Mouse (Mus musculus): ENCODE results near the gene Fam214a. TPM values are rescaled to one million over a fixed set of nuclear protein-coding genes. Genes with fewer than 3 reads are reported as not detected.

The Fam214a gene
- 7.3 and 9.2 TPM in 2 replicates for polyA plus RNA-seq (2016; fragmentation: Nextera tagmentation; extraction: Ambion mirVana)

DNA sequence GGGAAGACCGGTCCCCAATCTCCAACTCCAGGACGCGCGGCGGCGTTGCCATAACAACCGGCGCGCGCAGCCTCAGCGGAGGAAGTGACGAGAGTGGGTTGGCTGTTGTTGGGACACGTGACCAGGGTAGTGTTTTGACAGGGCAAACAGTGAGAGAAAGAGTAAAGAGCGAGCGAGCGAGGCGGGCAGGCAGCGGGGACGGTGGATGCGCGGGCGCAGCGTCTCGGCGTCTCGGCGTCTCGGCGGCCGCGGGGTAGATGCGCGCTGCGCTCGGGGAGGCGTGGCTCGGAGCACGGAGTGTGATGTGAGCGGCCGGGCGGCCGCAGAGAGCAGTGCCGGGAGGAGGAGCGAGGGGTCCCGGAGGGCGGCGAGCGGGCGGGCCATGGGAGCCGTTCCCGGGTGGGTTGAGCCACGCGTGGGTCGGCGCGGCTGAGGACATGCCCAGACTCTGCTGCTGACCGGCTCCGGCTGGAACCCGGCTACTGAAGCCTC, at the start of gene Fam214a:
TSS of gene Fam214a (plus strand) at position 129 of the 492 bp plus-strand sequence.
- DNase-seq (ENCODE audit: low spot score): peak; percentile 98
- Histone ChIP-seq H3K9me3 (no peaks in the 10 kb centered on the region), H3K27ac (peak within 1 kb of the TSS; percentile 86), H3K36me3 (peaks cover 3% of the 10 kb centered on the region; the same call in 1 of the 2 replicates), H3K4me1 (peaks cover 15% of the 10 kb centered on the region), H3K4me3 (peak within 1 kb of the TSS; percentile 78), H3K27me3 (ENCODE audit: insufficient read depth, poor library complexity, severe bottlenecking) (no peaks in the 10 kb centered on the region)
- under 1% methylated on average over 54 of the region's 59 CpGs for WGBS

DNA sequence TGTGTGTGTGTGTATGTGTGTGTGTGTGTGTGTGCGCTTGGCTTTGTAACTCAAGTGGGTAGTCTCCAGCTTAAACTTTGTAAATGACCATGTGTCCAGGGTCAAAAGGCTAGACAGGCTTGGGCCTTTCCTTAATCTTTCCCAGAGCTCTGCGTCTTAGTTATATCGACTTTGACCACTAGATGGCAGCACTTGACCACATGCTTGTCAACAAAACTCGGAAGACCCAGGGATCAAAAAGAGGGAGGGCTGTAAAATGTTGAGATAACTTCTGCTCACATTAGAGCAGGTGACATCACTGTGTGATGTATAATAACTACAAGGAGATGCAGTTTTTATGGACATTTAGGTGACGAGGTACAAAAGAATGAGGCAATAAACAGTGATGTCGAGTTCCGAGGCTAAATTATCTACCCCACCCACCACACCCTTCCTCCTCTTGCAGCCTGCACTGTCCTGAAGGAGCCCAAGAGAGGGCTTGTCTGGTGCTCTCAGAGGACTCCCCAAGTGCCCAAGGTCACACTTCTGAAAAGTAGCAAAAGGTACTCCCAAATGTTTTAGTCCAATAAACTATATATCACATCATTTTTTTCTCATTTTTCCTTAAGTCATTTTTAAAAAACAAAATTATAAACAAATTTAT, 47.7 kb upstream of the Fam214a start:
- H3K4me3 ChIP-seq: no peak overlapping the region
- no peaks in the 10 kb centered on the region for H3K9me3 ChIP-seq
- no peaks in the 10 kb centered on the region for H3K36me3 ChIP-seq
- 9% methylated on average over 7 of the region's 7 CpGs for WGBS
- no peaks in the 10 kb centered on the region; the same call in 1 of the 2 replicates for H3K27me3 ChIP-seq (ENCODE audit: insufficient read depth, poor library complexity, severe bottlenecking)
- peaks cover 8% of the 10 kb centered on the region; the same call in 1 of the 2 replicates for H3K4me1 ChIP-seq
- DNase-seq (ENCODE audit: low spot score): no peak
- H3K27ac ChIP-seq: no peak overlapping the region

DNA sequence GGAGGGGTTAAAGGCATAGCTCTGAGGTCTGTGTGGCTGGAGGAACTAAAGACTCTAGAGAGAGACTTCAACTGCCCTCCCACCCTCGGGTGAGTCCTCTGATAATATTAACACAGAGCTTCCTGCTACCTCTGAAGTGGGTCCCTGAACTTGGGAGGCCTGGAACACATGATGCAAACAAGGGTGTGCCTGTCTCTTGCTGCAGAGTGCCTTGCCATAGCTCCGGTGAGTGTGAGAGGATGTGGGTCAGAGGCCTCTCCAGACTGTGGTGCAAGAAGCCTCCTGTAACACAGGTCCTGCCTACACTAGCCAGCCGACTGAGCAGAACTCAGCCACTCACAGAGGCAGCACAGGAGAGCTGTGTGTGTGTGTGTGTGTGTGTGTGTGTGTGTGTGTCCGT, 45.7 kb upstream of the Fam214a start:
- no peak for DNase-seq (ENCODE audit: low spot score)
- Histone ChIP-seq H3K36me3 (no peaks in the 10 kb centered on the region), H3K4me1 (peaks cover 7% of the 10 kb centered on the region), H3K4me3 (no peak overlapping the region), H3K27me3 (ENCODE audit: insufficient read depth, poor library complexity, severe bottlenecking) (no peaks in the 10 kb centered on the region; the same call in 1 of the 2 replicates), H3K9me3 (no peaks in the 10 kb centered on the region), H3K27ac (no peak overlapping the region)
- WGBS: 43% methylated on average over 4 of the region's 4 CpGs

DNA sequence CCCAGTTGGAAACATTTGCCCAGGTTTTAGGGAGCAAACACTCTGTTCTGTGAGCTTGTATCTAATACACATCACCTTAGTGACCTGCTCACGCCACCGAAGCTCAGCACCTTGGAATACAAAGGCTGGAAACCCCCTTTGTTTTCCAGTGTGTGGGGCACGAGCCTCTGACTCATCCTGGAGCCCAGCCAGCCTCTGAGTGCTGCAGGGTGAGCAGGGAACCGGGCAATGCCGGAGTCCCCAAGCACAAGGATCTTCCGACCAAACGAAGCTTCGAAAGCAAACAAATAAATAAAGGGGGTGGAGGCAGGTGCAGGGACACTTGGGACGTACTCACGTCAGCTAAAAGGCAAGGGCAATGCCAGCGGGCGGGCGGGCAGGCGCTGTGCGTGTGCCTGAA, 43.4 kb upstream of the Fam214a start:
- no peaks in the 10 kb centered on the region for H3K9me3 ChIP-seq
- no peak for DNase-seq (ENCODE audit: low spot score)
- no peak overlapping the region for H3K27ac ChIP-seq
- WGBS: 66% methylated on average over 15 of the region's 15 CpGs
- no peaks in the 10 kb centered on the region for H3K36me3 ChIP-seq
- no peaks in the 10 kb centered on the region; the same call in 1 of the 2 replicates for H3K27me3 ChIP-seq (ENCODE audit: insufficient read depth, poor library complexity, severe bottlenecking)
- H3K4me3 ChIP-seq: no peak overlapping the region
- H3K4me1 ChIP-seq: peaks cover 16% of the 10 kb centered on the region

DNA sequence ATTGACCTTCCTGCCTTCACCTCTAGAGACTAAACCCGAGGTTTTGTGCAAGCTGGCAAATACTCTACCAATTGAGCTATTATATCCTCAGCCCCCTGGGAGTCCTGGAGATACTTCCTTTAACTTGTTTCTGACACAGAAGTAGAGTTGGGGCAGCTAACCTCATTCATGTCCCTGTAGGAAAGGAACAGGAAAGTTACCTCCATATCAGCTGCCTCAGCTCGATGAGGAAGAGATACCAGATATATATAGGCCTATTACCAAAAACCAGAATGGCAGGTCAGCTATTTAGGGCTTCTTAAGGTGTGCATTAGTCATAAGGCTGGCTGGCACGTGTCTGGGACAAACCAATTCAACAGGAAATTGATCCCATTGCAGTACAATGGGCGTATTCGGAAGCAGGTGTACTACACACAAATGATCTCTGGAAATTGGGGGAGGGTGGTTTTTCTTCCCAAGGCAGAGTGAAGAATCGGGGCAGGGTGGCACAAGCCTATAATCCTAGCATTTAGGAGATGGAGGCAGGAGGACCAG, 42.4 kb upstream of the Fam214a start:
- Histone ChIP-seq H3K27ac (no peak overlapping the region), H3K27me3 (ENCODE audit: insufficient read depth, poor library complexity, severe bottlenecking) (no peaks in the 10 kb centered on the region; the same call in 1 of the 2 replicates), H3K4me3 (no peak overlapping the region), H3K9me3 (no peaks in the 10 kb centered on the region), H3K36me3 (no peaks in the 10 kb centered on the region), H3K4me1 (peaks cover 16% of the 10 kb centered on the region)
- WGBS: 80% methylated on average over 6 of the region's 6 CpGs
- no peak for DNase-seq (ENCODE audit: low spot score)

DNA sequence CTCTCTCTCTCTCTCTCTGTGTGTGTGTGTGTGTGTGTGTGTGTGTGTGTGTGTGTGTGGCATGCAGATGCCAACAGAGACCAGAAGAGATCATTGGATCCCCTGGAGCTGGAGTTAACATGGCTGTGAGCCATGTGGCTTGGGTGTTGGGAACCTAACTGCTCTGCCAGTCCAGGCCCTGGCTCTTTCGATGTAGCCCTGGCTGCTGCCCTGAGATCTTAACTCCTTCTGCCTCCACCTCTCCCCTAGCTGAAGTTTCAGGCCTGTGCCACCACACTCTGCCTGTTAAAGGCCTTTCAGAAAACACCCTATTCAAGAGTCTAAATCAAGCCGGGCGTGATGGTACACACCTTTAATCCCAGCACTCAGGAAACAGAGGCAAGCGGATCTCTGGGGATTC, 41.3 kb upstream of the Fam214a start:
- 88% methylated on average over 4 of the region's 4 CpGs for WGBS
- Histone ChIP-seq H3K27me3 (ENCODE audit: insufficient read depth, poor library complexity, severe bottlenecking) (no peaks in the 10 kb centered on the region; the same call in 1 of the 2 replicates), H3K4me3 (no peak overlapping the region), H3K4me1 (peaks cover 16% of the 10 kb centered on the region), H3K9me3 (no peaks in the 10 kb centered on the region), H3K36me3 (no peaks in the 10 kb centered on the region), H3K27ac (no peak overlapping the region)
- DNase-seq (ENCODE audit: low spot score): no peak

DNA sequence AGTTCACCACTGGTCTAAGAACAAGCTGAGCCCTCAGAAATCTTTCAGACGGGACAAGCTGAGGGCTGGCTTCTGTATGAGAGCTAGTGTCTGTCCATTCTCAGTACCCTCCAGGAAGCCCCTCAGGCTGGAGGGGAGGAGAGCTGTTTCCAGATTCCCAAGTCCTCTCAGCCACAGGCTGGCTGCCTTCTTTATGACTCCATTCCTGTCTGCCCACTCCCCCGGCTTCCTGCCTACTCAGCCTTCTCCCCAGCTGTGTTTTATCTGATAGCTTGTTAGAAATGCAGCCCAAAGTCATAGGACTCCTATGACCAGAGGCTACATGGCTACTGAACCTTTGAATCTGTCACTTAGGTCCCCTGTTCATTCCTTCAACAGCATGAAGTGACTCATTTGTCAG, 40.8 kb upstream of the Fam214a start:
- Histone ChIP-seq H3K36me3 (no peaks in the 10 kb centered on the region), H3K9me3 (no peaks in the 10 kb centered on the region), H3K27ac (no peak overlapping the region), H3K4me3 (no peak overlapping the region), H3K27me3 (ENCODE audit: insufficient read depth, poor library complexity, severe bottlenecking) (no peaks in the 10 kb centered on the region; the same call in 1 of the 2 replicates), H3K4me1 (peaks cover 15% of the 10 kb centered on the region)
- 26% methylated on average over 2 of the region's 2 CpGs for WGBS
- DNase-seq (ENCODE audit: low spot score): no peak

DNA sequence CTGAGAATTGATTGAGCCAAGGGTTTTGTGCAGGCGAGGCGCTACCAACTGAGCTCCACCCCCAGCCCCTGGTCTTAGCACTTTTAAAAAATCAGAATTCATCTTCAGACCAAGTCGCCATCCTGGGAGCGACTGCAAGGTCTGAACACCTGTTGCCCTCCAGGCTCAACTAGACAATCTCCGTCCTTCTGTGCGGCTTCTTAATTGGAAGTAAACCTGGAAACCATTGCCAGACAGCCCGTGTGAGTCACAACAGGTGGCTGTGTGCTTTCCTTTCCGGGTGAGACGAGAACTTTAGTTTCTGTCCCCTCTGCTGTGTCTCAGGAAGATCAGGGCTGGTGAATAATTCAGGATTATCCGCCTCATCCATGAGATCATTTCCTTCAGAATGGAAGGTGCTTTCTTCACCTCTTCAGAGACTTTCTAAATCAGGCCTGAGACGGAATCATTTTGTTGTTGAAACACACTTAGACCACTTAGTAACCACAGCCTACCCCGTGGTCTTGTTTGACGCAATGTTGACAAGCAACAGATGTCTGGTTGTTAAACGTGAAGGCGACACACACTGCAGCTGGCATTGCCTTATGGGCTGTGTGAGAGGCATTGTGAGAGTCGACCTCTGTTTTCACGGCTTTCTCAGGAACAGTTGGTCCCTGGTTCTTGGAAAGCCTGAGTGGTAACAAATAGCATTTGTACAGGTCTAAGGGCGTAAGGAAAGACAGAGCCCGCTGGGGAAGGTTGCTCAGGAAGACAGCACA, 39.9 kb upstream of the Fam214a start:
- H3K27ac ChIP-seq: no peak overlapping the region
- H3K9me3 ChIP-seq: no peaks in the 10 kb centered on the region
- H3K36me3 ChIP-seq: no peaks in the 10 kb centered on the region
- no peak overlapping the region for H3K4me3 ChIP-seq
- H3K4me1 ChIP-seq: peaks cover 12% of the 10 kb centered on the region
- no peak for DNase-seq (ENCODE audit: low spot score)
- WGBS: 58% methylated on average over 19 of the region's 19 CpGs
- no peaks in the 10 kb centered on the region; the same call in 1 of the 2 replicates for H3K27me3 ChIP-seq (ENCODE audit: insufficient read depth, poor library complexity, severe bottlenecking)

DNA sequence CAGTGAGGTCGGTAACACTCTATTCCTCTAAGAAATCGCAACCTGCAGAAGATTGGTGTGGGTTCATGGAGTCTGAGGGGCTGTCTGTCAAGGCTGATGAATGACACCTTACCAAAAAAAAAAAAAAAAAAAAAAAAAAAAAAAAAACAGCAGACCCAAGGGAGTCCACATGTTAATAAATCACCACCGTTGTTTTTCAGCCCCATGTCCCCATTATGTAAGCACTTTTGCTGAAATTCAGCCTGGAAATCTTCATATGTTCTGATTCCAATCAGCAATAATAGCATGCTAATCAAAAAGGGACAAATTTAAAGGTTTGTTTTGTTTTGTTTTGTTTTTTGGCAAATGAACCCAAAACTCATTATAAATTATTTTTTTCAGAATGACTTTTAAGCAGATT, 37.1 kb upstream of the Fam214a start:
- Histone ChIP-seq H3K9me3 (no peaks in the 10 kb centered on the region), H3K27ac (no peak overlapping the region), H3K4me1 (peaks cover 12% of the 10 kb centered on the region), H3K36me3 (no peaks in the 10 kb centered on the region), H3K27me3 (ENCODE audit: insufficient read depth, poor library complexity, severe bottlenecking) (no peaks in the 10 kb centered on the region), H3K4me3 (no peak overlapping the region)
- 85% methylated on average over 3 of the region's 3 CpGs for WGBS
- DNase-seq (ENCODE audit: low spot score): no peak

DNA sequence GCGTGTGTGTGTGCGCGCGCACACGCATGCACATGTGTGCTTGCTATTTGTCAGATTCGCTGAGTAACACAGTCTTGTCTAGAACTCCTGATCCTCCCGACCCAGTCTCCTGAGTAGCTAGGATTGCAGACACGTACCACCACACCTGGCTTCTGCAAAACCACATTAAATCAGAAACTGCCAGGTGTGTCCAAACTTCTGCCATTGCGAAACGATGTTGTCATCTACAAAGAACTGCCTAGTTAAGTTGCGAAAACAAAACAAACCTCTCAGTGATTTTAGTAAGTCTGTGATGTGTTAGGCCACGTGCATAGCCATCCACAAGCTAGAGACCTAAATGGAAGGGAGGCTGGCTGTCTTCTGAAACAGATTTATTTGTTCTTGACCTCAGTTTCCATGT, 32.2 kb upstream of the Fam214a start:
- Histone ChIP-seq H3K27me3 (ENCODE audit: insufficient read depth, poor library complexity, severe bottlenecking) (no peaks in the 10 kb centered on the region), H3K27ac (no peak overlapping the region), H3K4me1 (peaks cover 12% of the 10 kb centered on the region), H3K36me3 (no peaks in the 10 kb centered on the region), H3K9me3 (no peaks in the 10 kb centered on the region), H3K4me3 (no peak overlapping the region)
- DNase-seq (ENCODE audit: low spot score): no peak
- 90% methylated on average over 12 of the region's 12 CpGs for WGBS

DNA sequence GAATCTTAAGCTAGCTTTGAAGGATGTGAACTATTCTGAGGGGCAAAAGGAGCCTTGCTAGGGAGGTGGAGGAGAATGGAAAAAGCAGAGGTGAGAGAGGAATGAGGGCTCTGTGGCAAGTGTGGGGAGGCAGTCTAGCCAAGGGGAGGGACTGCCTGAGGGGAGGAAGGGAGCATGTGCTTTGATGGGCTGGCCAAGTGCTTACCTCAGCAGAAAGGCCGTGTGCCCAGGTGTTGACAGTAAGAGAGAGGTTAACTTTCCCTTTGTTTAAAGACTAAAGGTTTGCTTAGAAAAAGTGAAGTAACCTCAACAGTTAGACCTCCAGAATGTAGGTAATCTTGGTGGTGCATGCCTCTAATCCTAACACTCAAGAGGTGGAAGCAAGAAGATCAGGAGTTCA, 31.3 kb upstream of the Fam214a start:
- Histone ChIP-seq H3K4me3 (no peak overlapping the region), H3K4me1 (peaks cover 12% of the 10 kb centered on the region), H3K27ac (no peak overlapping the region), H3K36me3 (no peaks in the 10 kb centered on the region), H3K27me3 (ENCODE audit: insufficient read depth, poor library complexity, severe bottlenecking) (no peaks in the 10 kb centered on the region), H3K9me3 (no peaks in the 10 kb centered on the region)
- DNase-seq (ENCODE audit: low spot score): no peak
- 39% methylated on average over 1 of the region's 1 CpGs for WGBS

DNA sequence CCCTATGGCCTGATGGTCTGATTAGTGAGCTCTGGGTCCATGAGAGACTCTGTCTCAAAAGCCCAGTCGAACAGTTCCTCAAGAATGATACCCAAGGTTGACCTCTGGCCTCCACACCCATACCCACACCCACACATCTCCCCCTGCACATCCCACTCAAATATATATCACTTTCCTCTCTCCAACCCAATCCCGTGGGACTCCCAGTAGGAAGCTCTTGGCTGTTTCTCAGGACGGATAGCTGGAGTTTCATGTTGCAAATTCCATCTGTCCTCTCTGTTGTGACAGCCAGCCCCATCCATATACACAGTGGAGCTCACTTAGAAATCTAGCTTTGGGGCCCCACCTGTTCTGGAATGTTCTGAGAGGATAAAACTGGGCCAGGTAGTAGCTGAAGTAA, 29.8 kb upstream of the Fam214a start:
- DNase-seq (ENCODE audit: low spot score): no peak
- Histone ChIP-seq H3K4me1 (peaks cover 12% of the 10 kb centered on the region), H3K36me3 (no peaks in the 10 kb centered on the region), H3K27me3 (ENCODE audit: insufficient read depth, poor library complexity, severe bottlenecking) (no peaks in the 10 kb centered on the region), H3K27ac (no peak overlapping the region), H3K4me3 (no peak overlapping the region), H3K9me3 (no peaks in the 10 kb centered on the region)
- WGBS: 51% methylated on average over 3 of the region's 3 CpGs
